Mouse (Mus musculus) fat pad, adult 2 months (tissue): ENCODE results near the gene Ear1.
"Not testable (repeated sequence)": the region's sequence is repeated elsewhere in the genome, so short reads cannot be mapped to it uniquely, and the experiment has no call there.

Experiments used
- DNase-seq: peaks from one replicate; pipeline ENCODE4 v3.0.0-alpha.2; 2011; ENCODE audit warnings: low read depth, low spot score; ENCODE audit errors: extremely low read depth

Gene Ear1

DNA sequence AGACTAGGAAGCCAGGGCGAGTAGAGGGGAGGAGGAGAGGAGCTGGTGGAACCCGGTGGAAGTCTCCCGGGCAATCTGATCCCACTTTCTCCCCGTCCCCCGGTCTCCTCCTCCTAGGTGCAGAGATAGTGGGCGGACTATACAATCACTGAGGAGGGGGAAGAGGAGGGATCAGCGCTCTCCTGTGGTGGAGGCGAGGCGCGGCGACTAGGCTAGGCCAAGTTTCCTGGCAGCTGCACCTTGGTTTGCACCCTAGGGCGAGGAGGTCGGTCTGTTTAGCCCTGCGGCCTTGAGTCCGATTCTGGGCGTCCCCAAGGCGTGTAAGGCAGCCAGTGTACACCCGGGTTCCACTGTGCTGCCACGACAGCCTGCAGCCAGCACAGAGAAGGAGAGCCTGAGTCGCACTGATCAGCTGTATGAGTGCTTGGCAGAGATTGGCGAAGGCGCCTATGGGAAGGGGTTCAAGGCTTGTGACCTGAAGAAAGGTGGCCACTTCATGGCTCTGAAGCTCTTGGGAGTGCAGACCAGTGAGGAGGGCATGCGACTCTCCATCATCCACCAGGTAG is 78.3 kb downstream of the Ear1 start:
- not testable (repeated sequence) for DNase-seq

DNA sequence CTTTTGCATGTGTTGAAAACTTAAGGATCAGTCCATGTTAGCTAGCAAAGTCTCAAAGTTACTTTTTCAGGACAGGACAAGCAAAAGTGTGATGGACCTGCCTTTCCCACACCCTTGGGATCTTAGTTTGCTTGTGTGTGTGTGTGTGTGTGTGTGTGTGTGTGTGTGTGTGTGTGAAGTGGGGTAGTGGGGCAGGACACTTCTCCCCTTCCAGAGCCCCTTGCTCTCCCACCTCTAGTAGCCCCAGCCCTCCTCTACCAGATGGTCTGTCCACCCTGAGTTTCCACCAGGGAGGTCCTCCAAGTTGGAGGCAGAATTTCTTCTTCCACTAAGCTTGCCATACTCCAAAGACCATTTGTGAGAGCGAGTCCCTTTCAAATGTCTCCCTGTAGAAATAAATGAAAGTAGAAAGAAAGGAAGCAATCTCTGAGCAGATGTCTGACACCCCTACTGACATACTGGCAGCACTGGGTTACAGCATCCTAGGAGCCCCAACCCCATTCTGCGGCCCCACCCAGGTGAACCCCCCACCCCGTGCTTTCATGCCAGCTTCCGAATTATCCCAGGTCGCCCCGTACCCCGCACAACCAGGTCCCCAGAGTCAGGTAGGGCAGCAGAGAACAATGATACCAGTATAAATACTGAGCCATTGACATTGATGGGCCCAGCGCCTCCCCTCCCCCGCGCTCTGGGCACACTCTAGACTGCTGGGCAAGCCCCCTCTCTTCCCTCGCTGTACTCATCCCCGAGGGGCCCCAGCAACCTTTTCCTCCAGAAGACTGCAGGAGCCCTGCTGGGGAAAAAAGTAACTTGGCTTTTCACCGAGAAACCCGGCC is 79.0 kb downstream of the Ear1 start:
- DNase-seq, result no peak

DNA sequence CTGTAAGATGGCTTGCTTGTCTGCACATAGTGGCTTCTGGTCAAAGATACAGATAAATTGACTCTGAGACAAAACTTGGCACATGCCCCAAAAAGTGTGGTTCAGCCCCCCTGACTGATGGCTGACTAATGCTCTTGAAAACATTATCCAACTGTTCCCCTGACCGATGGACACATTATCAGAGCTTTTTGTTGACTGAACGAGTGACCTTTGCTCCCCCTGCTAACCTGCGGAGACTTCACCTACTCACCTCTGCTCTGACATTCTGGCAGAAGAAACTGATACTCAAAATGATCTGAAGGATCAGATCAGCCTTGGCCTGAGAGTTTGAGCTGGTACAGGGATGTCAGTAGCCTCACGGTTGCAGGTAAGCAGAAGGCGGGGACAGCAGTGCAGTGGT is 81.5 kb downstream of the Ear1 start:
- not testable (repeated sequence) for DNase-seq

DNA sequence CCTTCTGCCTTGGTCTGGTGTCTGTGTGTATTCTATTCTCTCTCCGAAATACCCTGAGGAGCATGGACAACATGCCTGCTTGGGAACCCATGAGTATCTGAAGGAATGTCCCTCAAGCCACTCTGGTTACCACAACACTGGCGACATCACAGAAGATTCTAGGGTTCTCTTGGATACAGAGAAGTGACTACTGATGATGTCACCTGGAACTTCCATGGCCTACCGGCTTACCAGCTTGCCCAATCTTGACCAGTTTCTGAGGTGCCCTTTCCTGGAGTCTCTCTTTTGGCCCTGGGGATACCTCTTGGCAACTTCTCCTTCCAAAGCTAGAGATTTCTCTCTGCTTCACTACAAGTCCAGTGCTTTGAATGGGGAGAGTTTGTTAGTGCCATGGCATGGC is 90.7 kb downstream of the Ear1 start, which contains the start of gene Gm8180:
TSS of gene Gm8180 (minus strand) at position 101 of the 400 bp plus-strand sequence.
- DNase-seq, result not testable (repeated sequence)
